Mouse (Mus musculus): ENCODE results near the gene Pitpnb. TPM values are rescaled to one million over a fixed set of nuclear protein-coding genes. Genes with fewer than 3 reads are reported as not detected.
A peak's percentile ranks its signal among the peaks of the same experiment; 100 is the strongest.

Gene Pitpnb
- 81.0 and 85.3 TPM in 2 replicates for polyA plus RNA-seq (2014; fragmentation: Nextera tagmentation; extraction: Ambion mirVana)

DNA sequence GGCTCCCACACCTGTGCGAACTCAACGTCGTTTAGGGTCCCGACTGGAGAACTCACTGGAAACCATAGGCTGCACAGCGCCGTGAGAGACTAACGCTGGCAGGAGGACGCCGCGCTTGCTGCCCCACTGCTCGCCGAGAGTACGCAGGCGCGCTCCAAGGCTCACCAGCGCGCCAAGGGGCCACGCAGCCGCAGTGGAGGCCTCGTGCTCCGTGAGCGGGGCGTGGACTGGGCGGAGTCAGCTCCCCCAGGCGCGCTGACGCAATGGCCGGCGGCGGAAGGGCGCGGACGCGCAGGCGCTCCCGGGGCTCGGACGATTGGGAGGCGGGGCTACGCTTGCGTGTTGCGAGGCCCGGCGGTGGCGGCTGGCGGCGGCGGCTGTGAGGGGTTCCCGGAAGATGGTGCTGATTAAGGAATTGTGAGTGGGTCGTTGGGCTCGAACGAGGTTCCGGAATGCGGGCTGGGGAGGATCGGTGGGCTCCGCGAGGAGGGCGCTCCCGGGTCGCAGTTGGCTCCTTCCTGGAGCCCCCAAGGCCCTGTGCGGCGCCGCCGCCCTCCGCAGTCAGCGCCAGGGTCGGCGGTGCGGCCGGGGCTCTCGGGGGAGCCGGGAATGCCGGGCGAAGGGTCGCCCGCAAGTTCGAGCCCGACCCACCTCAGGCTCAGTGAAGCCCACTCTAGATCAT is at the start of gene Pitpnb:
Gene Pitpnb (plus strand): TSS at position 347 of the 682 bp plus-strand sequence.
- peak within 1 kb of the TSS; percentile 76 for H3K27ac ChIP-seq (ENCODE audit: low read depth, low read length)
- H3K4me2 ChIP-seq: peak within 1 kb of the TSS; percentile 92
- DNase-seq (ENCODE audit: low spot score) (peak; percentile 99), ATAC-seq (replicated peaks; ENCODE audit: low FRiP score) (peak; percentile 97)
- peak within 1 kb of the TSS; percentile 93 for H3K9ac ChIP-seq (ENCODE audit: low read depth, low read length)
- peaks cover 5% of the 10 kb centered on the region; the same call in 1 of the 2 replicates for H3K36me3 ChIP-seq (ENCODE audit: control insufficient read depth, insufficient read depth, low read length)
- under 1% methylated on average over 73 of the region's 78 CpGs for WGBS
- no peaks in the 10 kb centered on the region for H3K27me3 ChIP-seq (replicated peaks; ENCODE audit: control insufficient read depth, insufficient read depth, low read length)
- H3K9me3 ChIP-seq (ENCODE audit: control insufficient read depth, low read length): no peaks in the 10 kb centered on the region
- H3K4me1 ChIP-seq (replicated peaks; ENCODE audit: control insufficient read depth, insufficient read depth, low read length): peaks cover 31% of the 10 kb centered on the region
- peak within 1 kb of the TSS; percentile 96 for H3K4me3 ChIP-seq (ENCODE audit: low read depth, low read length)

DNA sequence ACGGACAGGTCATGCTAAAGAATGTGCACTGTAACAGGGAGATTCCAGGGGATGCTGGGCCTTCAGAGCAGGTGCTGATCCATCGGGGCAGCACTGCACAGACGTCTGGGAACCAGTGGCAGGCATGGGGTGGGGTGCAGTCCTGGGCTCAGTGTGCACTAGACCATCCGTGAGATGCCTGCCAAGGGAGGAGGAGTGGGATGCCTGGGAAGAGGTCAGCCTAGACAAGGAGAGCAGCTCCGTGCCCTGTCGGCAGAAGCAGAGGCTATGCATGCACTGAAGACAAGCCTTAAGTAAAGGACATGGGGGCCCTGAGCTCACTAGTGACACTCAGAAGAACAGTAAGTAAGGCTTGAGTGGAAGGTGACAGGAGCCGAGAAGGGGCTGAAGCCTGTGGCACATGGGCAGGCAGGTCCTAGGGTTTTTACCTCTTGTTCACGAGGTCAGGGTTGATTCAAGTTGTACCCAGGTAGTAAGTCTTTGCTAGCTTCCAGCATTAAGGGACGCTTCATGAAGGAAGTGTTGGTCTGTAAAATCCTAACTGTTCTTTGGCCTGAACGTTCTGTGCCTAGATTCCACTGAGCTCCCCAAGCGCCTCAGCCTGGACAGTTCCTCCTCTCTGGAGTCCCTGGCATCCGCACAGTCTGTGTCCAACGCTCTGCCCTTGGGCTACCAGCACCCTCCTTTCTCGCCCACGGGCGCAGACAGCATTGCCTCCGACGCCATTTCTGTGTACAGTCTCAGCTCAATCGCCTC is 46.0 kb upstream of the Pitpnb start:
- ATAC-seq (replicated peaks; ENCODE audit: low FRiP score) (no peak), DNase-seq (ENCODE audit: low spot score) (no peak)
- Histone ChIP-seq H3K4me1 (replicated peaks; ENCODE audit: control insufficient read depth, insufficient read depth, low read length) (no peaks in the 10 kb centered on the region), H3K9ac (ENCODE audit: low read depth, low read length) (no peak overlapping the region), H3K9me3 (ENCODE audit: control insufficient read depth, low read length) (no peaks in the 10 kb centered on the region), H3K36me3 (ENCODE audit: control insufficient read depth, insufficient read depth, low read length) (no peaks in the 10 kb centered on the region; the same call in 1 of the 2 replicates), H3K4me2 (no peak overlapping the region), H3K4me3 (ENCODE audit: low read depth, low read length) (no peak overlapping the region), H3K27me3 (replicated peaks; ENCODE audit: control insufficient read depth, insufficient read depth, low read length) (no peaks in the 10 kb centered on the region), H3K27ac (ENCODE audit: low read depth, low read length) (no peak overlapping the region)
- WGBS: 80% methylated on average over 19 of the region's 19 CpGs

DNA sequence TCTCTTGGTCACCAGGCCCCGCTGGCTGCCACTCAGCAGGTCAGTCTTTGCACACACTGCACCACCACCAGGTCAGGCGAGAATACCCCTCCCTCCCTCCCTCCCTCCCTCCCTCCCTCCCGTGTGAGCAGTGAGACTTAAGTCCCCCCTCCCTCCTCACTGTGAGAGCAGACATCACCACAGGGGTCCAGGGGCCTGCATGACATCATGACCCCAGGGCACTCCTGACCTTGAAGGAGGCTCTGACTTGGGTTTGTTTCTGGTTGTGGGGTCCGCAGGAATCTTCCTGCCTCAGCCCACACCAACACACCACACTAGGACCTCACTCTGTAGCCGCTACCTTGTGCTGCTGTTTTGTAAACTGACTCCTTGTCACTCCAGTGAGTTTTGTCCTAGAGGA is 43.0 kb upstream of the Pitpnb start:
- DNase-seq (ENCODE audit: low spot score) (no peak), ATAC-seq (replicated peaks; ENCODE audit: low FRiP score) (no peak)
- Histone ChIP-seq H3K27ac (ENCODE audit: low read depth, low read length) (no peak overlapping the region), H3K9ac (ENCODE audit: low read depth, low read length) (no peak overlapping the region), H3K9me3 (ENCODE audit: control insufficient read depth, low read length) (no peaks in the 10 kb centered on the region), H3K36me3 (ENCODE audit: control insufficient read depth, insufficient read depth, low read length) (no peaks in the 10 kb centered on the region; the same call in 1 of the 2 replicates), H3K4me1 (replicated peaks; ENCODE audit: control insufficient read depth, insufficient read depth, low read length) (no peaks in the 10 kb centered on the region), H3K4me2 (no peak overlapping the region), H3K4me3 (ENCODE audit: low read depth, low read length) (no peak overlapping the region), H3K27me3 (replicated peaks; ENCODE audit: control insufficient read depth, insufficient read depth, low read length) (no peaks in the 10 kb centered on the region)
- WGBS: 65% methylated on average over 5 of the region's 5 CpGs

DNA sequence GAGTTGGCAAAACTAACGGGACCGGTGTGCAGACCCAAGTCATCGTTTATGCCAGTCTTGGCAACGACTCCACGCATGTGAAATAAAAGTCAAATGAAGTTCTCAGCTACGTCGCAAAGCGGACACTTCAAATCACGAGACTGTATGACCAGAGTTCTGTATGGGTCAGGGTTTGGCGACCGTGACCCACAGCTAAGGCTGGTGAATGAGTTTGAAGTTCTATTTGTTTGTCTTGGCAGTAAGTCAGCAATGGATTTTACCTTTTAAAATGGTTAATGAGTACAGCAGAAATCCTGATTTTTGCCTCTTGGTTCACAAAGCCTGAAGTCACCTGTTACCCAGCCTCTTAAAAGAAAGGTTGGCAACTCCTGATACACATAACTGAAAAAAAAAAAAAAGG is 42.1 kb upstream of the Pitpnb start:
- no peak overlapping the region for H3K27ac ChIP-seq (ENCODE audit: low read depth, low read length)
- WGBS: 85% methylated on average over 11 of the region's 11 CpGs
- no peak overlapping the region for H3K4me3 ChIP-seq (ENCODE audit: low read depth, low read length)
- no peaks in the 10 kb centered on the region for H3K9me3 ChIP-seq (ENCODE audit: control insufficient read depth, low read length)
- no peaks in the 10 kb centered on the region for H3K27me3 ChIP-seq (replicated peaks; ENCODE audit: control insufficient read depth, insufficient read depth, low read length)
- no peaks in the 10 kb centered on the region for H3K36me3 ChIP-seq (ENCODE audit: control insufficient read depth, insufficient read depth, low read length)
- H3K4me1 ChIP-seq (replicated peaks; ENCODE audit: control insufficient read depth, insufficient read depth, low read length): no peaks in the 10 kb centered on the region
- no peak for DNase-seq (ENCODE audit: low spot score)
- ATAC-seq (replicated peaks; ENCODE audit: low FRiP score): no peak
- H3K4me2 ChIP-seq: no peak overlapping the region
- H3K9ac ChIP-seq (ENCODE audit: low read depth, low read length): no peak overlapping the region

DNA sequence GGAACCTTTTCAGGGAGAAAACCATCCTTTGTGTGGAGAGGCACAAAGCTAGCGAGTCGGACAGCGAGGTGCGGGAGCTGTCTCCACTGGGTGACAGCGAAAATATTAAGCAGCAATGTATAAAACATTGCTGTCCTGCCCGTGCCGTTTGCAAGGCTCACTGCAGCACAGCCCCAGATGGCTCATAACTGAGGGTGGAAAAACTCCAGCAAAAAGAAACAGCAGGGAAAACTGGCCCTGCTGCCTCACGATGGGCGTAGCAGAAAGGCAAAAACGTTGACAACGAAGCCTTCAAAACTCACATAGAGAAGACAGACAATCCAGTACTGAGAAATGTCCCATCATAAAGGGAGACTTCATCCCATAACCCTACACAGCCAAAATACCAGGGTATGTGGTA is 40.5 kb upstream of the Pitpnb start:
- no peak for DNase-seq (ENCODE audit: low spot score)
- Histone ChIP-seq H3K27me3 (replicated peaks; ENCODE audit: control insufficient read depth, insufficient read depth, low read length) (no peaks in the 10 kb centered on the region), H3K27ac (ENCODE audit: low read depth, low read length) (no peak overlapping the region), H3K4me3 (ENCODE audit: low read depth, low read length) (no peak overlapping the region), H3K4me1 (replicated peaks; ENCODE audit: control insufficient read depth, insufficient read depth, low read length) (no peaks in the 10 kb centered on the region), H3K4me2 (no peak overlapping the region), H3K9me3 (ENCODE audit: control insufficient read depth, low read length) (no peaks in the 10 kb centered on the region), H3K36me3 (ENCODE audit: control insufficient read depth, insufficient read depth, low read length) (no peaks in the 10 kb centered on the region), H3K9ac (ENCODE audit: low read depth, low read length) (no peak overlapping the region)
- ATAC-seq (replicated peaks; ENCODE audit: low FRiP score): no peak
- WGBS: 91% methylated on average over 11 of the region's 11 CpGs

DNA sequence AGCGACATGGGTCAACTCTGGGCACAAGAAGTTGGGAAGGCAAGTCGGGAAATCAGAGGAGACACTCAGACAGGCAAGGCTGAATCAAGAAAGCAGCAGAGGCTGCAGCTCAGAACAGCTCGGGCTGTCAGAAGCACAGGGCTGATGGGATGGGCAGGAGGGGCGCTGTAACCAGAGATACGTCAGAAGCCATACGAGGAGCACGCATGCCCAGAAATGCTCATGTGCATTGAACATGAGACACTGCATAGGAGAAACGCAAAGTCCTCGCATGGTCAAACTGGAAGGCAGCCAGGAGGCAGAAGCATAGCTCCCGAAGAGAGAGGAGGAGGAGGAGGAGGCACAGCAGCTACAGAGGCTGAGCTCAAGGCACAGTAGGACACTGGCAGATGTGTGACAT is 38.9 kb upstream of the Pitpnb start:
- no peaks in the 10 kb centered on the region for H3K9me3 ChIP-seq (ENCODE audit: control insufficient read depth, low read length)
- H3K4me2 ChIP-seq: no peak overlapping the region
- H3K27me3 ChIP-seq (replicated peaks; ENCODE audit: control insufficient read depth, insufficient read depth, low read length): no peaks in the 10 kb centered on the region
- no peaks in the 10 kb centered on the region for H3K4me1 ChIP-seq (replicated peaks; ENCODE audit: control insufficient read depth, insufficient read depth, low read length)
- no peak for ATAC-seq (replicated peaks; ENCODE audit: low FRiP score)
- no peak for DNase-seq (ENCODE audit: low spot score)
- no peak overlapping the region for H3K4me3 ChIP-seq (ENCODE audit: low read depth, low read length)
- 59% methylated on average over 10 of the region's 10 CpGs for WGBS
- H3K9ac ChIP-seq (ENCODE audit: low read depth, low read length): no peak overlapping the region
- no peaks in the 10 kb centered on the region for H3K36me3 ChIP-seq (ENCODE audit: control insufficient read depth, insufficient read depth, low read length)
- H3K27ac ChIP-seq (ENCODE audit: low read depth, low read length): no peak overlapping the region

DNA sequence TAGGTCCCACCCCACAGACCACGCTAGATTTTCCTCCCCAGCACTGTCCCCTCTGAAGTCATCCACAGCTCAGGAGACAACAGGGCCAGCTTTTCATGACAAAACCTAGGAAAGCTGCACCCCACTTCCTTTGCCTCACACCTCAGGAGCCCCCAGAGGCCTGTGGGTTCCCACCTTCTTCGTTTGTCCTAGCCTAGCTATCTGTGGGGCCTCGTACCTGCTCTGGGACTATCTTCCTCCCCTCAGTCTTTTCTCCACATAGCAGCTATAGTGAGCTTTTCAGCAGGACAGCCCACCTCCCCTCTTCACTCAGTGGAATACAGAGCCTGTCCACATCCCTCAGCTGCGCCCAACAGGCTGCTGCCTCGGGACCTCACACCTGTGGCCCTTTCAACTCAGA is 32.8 kb upstream of the Pitpnb start:
- ATAC-seq (replicated peaks; ENCODE audit: low FRiP score) (no peak), DNase-seq (ENCODE audit: low spot score) (no peak)
- Histone ChIP-seq H3K9ac (ENCODE audit: low read depth, low read length) (no peak overlapping the region), H3K4me1 (replicated peaks; ENCODE audit: control insufficient read depth, insufficient read depth, low read length) (no peaks in the 10 kb centered on the region), H3K4me2 (no peak overlapping the region), H3K36me3 (ENCODE audit: control insufficient read depth, insufficient read depth, low read length) (no peaks in the 10 kb centered on the region), H3K27ac (ENCODE audit: low read depth, low read length) (no peak overlapping the region), H3K9me3 (ENCODE audit: control insufficient read depth, low read length) (no peaks in the 10 kb centered on the region), H3K4me3 (ENCODE audit: low read depth, low read length) (no peak overlapping the region), H3K27me3 (replicated peaks; ENCODE audit: control insufficient read depth, insufficient read depth, low read length) (no peaks in the 10 kb centered on the region)
- 57% methylated on average over 5 of the region's 5 CpGs for WGBS

DNA sequence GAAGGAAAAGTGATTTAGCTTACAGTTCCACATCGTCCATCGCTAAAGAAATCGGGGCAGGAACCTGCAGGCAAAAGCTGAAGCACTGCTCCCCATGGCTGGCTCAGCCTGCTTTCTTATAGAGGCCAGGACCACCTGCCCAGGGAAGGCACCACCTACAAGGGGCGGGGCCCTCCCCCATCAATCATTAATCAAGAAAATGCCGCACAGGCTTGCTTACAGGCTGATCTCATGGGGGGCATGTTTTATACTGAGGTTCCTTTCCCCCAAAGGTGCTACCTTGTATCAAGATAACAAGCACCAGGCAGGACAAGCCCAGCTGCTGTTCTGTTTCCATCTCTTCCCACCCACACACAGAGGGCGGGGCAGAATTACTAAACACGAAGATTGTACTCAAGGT is 31.9 kb upstream of the Pitpnb start:
- Histone ChIP-seq H3K27me3 (replicated peaks; ENCODE audit: control insufficient read depth, insufficient read depth, low read length) (no peaks in the 10 kb centered on the region), H3K27ac (ENCODE audit: low read depth, low read length) (no peak overlapping the region), H3K9ac (ENCODE audit: low read depth, low read length) (no peak overlapping the region), H3K4me1 (replicated peaks; ENCODE audit: control insufficient read depth, insufficient read depth, low read length) (no peaks in the 10 kb centered on the region), H3K4me2 (no peak overlapping the region), H3K4me3 (ENCODE audit: low read depth, low read length) (no peak overlapping the region), H3K36me3 (ENCODE audit: control insufficient read depth, insufficient read depth, low read length) (no peaks in the 10 kb centered on the region), H3K9me3 (ENCODE audit: control insufficient read depth, low read length) (no peaks in the 10 kb centered on the region)
- WGBS: 52% methylated on average over 7 of the region's 7 CpGs
- DNase-seq (ENCODE audit: low spot score) (no peak), ATAC-seq (replicated peaks; ENCODE audit: low FRiP score) (no peak)

DNA sequence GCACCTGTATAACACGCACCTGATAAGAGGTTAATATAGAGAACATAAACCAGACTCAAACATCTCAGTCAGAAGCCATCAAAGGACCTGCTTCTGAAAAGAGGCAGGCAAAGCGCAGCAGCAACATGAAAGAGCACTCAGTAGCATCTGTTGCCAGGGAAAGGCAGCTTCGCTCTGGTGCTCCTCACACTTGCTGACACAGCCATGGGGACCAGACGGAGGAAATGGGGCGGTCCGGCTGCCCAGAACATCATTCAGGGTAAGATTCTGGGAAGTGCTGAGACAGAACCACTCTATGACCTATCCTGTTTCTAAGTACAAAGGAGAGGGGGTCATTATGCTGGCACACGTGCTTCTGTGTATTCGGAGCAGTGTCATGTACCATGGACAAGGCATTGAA is 29.8 kb upstream of the Pitpnb start:
- WGBS: 80% methylated on average over 8 of the region's 8 CpGs

More for the DNA sequence above, 29.8 kb upstream of the Pitpnb start:
- Histone ChIP-seq H3K9me3 (ENCODE audit: control insufficient read depth, low read length) (no peaks in the 10 kb centered on the region), H3K4me1 (replicated peaks; ENCODE audit: control insufficient read depth, insufficient read depth, low read length) (no peaks in the 10 kb centered on the region), H3K4me2 (no peak overlapping the region), H3K9ac (ENCODE audit: low read depth, low read length) (no peak overlapping the region), H3K4me3 (ENCODE audit: low read depth, low read length) (no peak overlapping the region), H3K27me3 (replicated peaks; ENCODE audit: control insufficient read depth, insufficient read depth, low read length) (no peaks in the 10 kb centered on the region), H3K36me3 (ENCODE audit: control insufficient read depth, insufficient read depth, low read length) (no peaks in the 10 kb centered on the region), H3K27ac (ENCODE audit: low read depth, low read length) (no peak overlapping the region)
- ATAC-seq (replicated peaks; ENCODE audit: low FRiP score) (no peak), DNase-seq (ENCODE audit: low spot score) (no peak)

Data from liver, embryonic 11.5 days (tissue).